Mouse (Mus musculus): ENCODE results near the gene Pigl.
A peak's percentile ranks its signal among the peaks of the same experiment; 100 is the strongest.
"Not testable (repeated sequence)": the region's sequence is repeated elsewhere in the genome, so short reads cannot be mapped to it uniquely, and the experiment has no call there.

Gene Pigl

DNA sequence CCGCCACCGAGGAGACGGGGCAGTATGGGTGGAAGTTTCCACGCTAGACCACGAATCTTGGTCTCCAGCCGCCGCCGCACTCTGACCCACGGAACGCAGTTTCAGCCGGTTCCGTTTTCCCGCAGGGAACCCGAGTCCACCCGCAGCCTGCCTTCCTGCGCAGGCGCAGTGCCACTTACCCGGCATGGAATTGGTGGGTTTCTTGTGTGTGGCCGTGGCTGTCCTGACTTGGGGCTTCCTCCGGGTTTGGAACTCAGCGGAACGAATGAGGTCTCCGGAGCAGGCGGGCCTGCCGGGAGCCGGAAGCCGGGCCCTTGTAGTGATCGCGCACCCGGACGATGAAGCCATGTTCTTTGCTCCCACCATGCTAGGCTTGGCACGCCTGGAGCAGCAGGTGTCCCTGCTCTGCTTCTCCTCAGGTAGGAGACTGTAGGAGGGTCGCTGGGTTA lies at the start of gene Pigl, which contains the start of gene Ncor1:
Pigl (plus strand) TSS at position 185 of the 449 bp plus-strand sequence.
Ncor1 (minus strand) TSS at position 266 of the 449 bp plus-strand sequence.
- DNase-seq (ENCODE audit: low read depth in 2 of 2, low spot score in 2 of 2), result peak; percentile 63 to 69

DNA sequence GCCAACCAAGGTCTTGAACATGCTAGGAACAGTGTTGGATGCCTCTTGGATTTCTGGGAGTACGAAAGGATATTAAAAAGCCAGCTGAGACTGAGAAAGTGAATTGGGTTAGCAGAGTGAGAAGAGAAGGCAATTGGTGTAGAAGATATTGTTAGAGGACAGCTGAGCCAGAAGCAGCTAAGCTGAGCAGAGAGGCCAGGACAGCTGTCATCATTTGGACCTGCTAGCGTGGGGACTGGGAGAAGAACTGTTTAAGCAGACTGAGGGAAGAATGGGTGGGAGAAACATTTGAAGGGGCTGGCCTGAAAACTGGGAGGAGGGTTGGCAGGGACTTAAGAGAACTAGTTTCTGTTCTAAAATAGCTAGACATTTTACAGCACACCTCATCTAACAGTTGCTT lies 49.4 kb upstream of the Pigl start:
- DNase-seq (ENCODE audit: low read depth in 2 of 2, low spot score in 2 of 2), result no peak

DNA sequence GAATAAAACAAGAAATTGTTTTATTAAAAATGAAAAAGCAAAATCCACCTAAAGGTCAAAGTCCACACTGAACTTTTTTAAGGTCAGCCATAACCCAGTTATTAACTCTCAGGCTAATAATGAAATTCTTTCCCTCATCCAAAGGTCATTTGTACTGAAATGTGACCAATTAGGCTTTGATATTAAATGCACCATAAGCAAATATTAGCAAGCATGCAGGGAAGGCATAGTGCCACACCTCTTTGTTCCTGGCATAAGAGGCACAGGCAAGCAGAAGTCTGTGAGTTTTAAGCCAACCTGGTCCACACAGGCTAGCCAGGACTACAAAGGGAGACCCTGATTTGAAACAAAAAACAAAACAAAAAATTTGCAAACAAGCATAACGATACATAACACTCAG lies 48.6 kb upstream of the Pigl start:
- no peak for DNase-seq (ENCODE audit: low read depth in 2 of 2, low spot score in 2 of 2)

DNA sequence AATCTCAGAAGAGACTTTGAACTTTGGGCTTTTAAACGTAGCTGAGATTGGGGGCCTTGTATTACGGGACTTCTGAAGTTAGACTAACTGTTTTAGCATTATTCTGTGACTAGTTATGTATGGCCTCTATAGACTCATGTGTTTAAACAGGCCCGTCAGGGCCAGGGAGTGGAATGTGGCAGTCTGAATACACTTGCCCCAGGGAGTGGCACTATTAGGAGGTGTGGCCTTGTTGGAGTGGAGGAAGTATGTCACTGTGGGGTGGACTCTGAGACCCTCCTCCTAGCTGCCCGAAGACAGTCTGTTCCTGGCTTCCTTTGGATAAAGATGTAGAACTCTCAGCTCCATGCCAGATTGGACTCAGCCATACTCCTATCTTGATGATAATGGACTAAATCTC lies 43.2 kb upstream of the Pigl start:
- no peak for DNase-seq (ENCODE audit: low read depth in 2 of 2, low spot score in 2 of 2)

DNA sequence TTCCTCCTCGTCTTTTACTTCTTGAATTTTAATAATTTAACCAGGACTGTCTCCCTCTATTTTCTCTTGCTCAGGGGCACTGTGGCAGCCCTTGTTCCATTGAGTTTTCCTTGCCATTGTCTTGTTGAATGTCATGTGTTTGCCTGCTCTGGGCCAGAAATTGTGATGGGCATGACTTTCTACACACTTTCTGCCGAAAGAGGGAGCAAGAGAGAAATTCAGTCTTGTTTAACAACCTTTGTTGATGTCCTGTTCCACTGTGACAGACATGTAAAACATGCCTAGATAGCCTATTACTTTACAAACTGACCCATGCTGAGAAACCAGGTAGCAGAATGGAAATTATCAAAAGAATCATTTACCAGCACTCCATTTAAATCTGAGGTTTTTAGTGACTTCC lies 33.7 kb upstream of the Pigl start:
- no peak for DNase-seq (ENCODE audit: low read depth in 2 of 2, low spot score in 2 of 2)

DNA sequence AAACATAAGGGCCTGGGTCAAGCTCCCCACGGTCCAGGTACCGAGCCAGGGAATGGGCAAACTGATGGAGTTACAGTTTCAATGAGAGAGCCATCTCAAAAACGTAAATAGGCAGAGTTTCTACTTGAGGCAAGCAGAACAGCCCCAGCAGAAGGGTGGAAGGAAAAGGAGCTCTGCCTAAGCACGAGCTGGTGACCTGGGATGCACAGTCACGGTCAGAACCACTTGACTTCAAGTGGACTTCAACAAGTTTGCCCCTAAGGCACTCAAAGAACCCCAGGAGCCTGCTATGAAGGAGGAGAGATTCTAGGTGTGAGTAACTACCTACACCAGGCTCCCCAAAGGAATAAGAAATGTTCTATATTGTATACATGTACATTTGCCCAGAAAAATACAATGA lies 32.0 kb upstream of the Pigl start:
- DNase-seq (ENCODE audit: low read depth in 2 of 2, low spot score in 2 of 2), result no peak

DNA sequence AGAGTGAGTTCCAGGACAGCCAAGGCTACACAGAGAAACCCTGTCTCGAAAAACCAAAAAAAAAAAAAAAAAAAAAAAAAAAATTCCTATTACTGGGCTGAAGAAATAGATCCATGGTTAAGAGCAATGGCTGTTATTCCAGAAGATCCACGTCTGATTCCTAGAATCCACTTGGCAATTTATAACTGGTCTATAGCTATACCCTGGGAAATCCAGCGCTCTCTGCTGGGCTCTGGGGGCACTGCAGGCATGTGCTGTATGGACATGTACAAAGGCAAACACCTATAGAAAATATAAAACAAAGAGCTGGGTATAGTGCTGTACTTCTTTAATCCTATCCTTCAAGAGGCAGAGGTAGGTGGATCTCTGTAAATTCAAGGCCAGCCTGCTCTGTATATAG lies 31.2 kb upstream of the Pigl start:
- peak in 1 of 2 experiments; percentile 52 for DNase-seq (ENCODE audit: low read depth in 2 of 2, low spot score in 2 of 2)

DNA sequence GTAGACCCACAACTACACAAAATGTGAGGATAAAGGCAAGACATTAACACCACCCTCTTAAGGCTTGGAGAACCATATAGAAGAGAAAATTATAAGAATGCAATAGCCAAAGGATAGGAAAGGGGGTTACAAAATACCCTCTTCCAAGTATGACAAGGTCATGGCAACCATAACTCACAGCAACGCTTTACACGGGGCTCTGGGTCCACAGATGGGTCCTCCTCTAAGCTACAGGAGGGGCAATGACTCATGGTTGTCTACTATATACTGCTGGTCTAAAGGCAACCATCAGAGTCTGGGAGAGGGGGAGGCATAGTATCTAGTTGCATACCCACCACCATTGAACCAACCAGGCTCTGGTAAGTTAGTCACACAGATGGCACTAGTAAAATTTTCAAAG lies 26.0 kb upstream of the Pigl start:
- DNase-seq (ENCODE audit: low read depth in 2 of 2, low spot score in 2 of 2), result no peak

DNA sequence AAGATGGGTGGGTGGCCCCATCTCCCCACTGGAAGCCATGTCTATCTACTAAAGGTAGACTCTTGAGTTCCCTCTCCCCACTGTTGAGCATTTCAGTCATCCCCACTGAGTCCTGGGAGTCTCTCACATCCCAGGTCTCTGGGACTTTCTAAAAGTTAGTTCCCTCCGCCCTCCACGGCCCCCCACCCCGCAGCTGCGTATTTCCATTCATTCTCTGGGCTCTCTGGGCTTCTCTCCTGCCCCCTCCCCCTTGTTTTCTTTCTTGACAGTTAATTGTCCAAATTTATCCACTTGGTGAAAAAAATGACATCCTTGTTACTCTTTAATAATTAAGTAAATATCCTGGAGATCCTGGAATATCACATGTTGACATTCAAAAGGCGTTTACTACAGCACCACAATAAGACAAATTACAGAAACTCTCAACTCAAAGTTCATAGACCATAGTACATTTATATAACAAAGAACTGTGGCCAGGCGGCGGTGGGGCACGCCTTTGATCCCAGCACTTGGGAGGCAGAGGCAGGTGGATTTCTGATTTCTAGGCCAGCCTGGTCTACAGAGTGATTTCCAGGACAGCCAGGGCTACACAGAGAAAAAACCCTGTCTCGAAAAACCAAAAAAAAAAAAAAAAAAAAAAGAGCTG lies 17.5 kb upstream of the Pigl start:
- no peak for DNase-seq (ENCODE audit: low read depth in 2 of 2, low spot score in 2 of 2)

DNA sequence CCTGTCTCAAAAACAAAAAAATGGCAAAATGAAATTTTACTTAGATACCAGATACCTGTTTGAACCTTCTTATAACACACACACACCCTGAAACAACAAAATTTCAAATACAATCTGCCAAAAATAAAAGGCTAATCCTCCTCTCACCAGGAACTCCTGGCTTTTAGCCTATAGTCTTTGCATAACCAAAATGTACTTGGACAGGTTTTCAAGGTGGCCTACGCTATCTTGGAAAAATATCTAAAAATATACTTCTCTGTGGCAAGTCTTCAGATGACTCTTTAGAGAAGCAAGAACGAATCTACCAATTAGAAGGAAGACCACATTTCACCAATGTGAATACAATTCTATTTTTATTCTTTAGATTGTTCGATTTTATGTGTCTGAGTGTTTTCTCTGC lies 12.5 kb upstream of the Pigl start:
- no peak for DNase-seq (ENCODE audit: low read depth in 2 of 2, low spot score in 2 of 2)

DNA sequence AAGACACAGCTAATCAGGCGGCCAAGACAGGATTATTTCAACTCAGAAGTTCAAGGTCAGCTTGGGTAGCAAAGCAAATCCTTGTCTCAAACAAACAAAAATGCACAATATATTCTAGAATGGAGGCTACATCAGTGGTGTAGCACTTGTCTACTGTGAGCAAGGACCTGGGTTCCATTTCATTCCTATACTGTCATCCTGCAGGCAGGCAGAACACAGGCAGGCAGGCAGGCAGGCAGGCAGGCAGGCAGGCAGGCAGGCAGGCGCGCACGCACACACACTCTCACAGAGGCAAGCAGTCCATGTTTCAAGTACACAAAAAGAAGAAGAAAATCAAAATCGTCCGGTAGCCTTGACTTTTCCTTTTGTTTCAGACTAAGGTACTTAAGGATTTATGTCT lies 9.3 kb upstream of the Pigl start:
- DNase-seq (ENCODE audit: low read depth in 2 of 2, low spot score in 2 of 2), result no peak

DNA sequence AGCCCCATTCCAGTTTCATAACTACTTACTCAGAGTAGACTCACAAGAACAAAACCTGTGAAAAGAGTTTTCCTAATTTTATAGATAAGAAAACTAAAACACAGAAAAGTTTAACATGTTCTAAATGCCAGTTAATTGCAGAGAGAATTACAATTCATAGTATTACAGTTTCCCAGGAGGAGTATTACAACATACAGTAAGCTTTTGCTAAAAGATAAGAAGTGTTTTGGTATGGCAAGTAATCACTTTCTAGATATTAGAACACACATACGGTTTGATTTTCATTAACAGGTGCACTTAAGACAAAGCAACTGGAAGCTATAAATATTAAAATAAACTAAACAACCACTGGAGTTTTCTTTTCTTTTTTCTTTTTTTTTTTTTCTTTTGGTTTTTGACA lies 3.1 kb upstream of the Pigl start:
- DNase-seq (ENCODE audit: low read depth in 2 of 2, low spot score in 2 of 2), result no peak

DNA sequence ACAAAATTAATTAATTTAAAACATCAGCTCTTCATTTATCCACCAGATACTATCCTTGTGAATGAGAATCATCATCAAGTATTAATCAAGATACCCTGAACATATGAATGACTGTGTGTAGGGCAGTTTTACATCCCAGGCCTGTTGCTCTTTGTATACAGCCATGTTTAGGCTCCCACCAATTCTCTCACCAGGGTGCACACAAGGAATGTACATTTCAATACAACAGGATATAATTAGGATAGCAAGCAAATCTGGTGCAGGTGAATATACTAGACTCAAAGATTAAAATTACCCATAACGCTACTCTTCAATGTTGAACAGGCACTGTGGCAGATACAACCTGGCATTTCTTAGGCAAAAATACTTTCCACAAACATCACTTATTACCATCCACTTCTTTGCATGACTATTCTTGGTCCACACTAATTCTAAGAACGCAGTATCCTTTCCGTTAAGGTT lies 2.2 kb upstream of the Pigl start:
- DNase-seq (ENCODE audit: low read depth in 2 of 2, low spot score in 2 of 2), result no peak

DNA sequence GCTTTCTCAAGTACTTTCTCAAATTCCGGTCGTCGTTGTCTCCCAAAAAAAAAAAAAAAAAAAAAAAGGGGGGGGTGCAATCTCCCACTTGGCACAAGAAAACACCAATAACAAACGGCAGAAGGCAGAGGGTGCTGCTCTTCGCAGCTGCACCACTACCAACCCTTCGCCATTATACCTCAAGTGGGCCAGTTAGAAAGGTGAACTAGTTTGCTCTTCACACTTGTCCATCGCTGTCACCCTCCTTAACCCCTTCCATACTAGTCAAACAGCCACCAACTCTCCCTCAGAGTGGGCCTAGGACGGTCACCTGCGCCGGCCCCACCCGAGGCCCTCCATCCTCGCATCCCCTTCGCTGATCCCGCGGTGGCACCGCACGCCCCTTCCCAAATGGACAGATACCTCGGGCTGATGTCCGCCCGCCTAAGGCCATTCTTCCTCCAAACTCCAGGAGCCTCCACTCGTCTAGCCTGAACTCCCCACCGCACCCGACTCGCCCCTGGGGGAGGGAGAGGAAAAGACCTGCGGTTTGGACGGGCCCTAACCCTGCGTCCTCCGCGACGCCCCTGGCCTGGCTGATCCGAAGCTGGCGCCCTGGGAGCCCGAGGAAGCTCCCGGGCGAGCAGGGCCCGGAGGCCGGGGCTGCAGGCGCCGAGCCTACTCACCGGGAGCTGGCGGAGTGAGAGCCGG lies 1.6 kb upstream of the Pigl start:
- DNase-seq (ENCODE audit: low read depth in 2 of 2, low spot score in 2 of 2), result peak; percentile 8 to 20

DNA sequence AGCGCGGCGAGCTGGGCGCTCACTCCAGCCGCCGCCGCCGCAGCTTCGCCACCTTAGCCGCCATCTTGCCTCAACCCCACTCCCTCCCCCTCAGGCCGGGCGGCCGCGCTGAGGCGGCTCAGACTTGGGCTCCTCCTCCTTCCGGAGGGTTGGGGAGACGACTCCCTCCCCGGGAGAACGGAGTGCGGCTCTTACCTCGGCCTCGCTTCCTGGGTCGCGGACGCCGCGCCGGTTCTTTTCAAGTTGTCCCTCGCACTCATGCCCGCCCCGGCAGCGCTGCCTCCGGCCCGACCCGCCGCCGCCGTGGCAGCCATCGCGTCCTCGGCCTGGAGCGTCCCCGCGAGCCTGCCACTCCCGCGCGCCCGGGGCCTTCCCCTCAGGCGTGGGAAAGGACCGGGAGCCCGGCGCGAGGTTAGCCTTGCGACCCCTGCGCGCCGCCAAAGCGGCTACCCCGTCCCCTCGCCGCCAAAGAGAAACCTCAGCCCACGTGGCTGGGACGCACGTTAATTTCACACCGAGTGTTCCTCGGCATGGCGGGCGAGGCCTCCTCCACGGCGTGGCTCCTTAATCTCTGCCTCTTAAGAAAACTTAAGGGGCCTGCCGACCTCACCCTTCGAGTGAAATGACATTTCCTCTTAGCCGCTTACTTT lies 894 bp upstream of the Pigl start:
- DNase-seq (ENCODE audit: low read depth in 2 of 2, low spot score in 2 of 2), result peak; percentile 84 to 86

DNA sequence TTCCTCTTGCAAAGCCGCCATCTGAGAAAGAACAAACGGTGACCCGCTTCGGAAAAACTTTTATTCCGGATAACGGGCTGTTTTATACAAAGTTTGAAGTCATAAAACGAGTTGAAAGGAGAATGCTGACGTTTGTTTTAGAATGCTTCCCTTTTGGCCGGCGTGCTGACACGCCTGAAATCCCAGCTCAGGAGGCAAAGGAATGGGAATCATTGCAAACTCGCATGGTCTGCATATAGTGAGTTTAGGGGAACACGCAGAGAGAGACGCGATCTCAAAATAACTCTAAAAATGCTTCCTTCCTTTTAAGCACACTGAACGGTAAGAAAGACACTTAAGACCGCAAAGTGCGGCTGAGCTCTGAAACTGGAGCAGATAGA lies 379 bp upstream of the Pigl start:
- no peak for DNase-seq (ENCODE audit: low read depth in 2 of 2, low spot score in 2 of 2)

DNA sequence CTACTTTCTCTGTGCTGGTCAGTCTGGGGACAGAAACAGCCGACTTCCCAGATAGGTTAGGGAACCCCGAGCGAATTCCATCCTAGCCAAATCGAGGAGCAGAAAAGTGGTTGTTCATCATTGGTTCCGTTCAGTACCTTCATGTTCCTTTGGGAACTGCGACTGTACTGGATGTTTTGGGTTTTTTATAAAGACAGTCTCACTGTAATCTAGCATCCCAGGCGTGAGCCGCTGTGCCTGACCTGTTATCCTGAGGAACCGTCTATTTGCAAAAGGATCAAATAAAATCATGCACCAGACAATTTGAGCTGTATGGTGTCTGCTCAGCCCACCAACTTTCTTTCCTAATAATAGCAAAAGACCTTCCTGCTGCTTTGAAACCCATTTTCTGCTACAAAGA lies 520 bp downstream of the Pigl start:
- DNase-seq (ENCODE audit: low read depth in 2 of 2, low spot score in 2 of 2), result no peak

DNA sequence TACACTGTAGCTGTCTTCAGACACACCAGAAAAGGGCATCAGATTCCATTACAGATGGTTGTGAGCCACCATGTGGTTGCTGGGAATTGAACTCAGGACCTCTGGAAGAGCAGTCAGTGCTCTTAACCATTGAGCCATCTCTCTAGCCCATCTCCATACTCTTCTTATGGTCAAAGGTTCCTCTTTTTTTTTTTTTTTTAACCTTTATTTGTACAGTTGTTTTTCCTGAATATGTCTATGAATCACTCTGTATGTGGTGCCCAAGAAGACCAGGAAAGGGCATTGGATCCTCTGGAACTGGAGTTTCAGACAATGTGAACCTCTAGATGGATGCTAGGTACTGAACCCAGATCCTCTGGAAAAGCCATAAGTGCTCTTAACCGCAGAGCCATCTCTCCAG lies 4.3 kb downstream of the Pigl start:
- not testable (repeated sequence) for DNase-seq (ENCODE audit: low read depth in 2 of 2, low spot score in 2 of 2)

DNA sequence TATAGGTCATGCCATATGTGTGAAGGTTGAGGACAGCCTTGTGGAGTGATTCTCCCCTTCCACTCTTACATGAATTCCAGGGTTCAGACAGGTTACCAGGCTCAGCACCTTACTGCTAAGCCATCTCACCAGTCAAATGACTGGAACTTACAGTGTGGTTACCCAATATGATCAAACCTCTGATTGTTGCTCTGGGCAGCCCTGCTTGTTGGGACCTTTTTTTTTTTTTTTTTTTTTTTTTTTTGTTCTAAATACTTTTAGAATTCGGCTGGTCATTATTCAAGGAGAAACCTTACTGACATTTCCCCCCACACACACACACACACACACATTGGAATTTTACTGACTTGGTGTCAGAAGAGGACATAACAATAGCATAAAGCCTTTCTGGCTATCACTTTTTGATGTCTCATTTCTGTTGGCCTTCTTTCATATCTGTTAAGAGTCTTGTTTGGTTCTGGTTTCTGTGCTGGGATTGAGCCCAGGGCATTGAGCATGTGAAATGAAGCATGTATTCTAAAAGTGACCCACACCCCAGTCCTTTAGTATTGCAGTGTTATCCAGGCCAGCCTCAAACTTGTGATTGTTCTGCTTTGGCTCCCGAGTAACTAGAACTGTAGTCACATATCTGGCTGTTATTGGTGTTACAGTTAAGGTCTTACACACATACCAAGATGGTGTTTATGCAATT lies 5.1 kb downstream of the Pigl start:
- no peak for DNase-seq (ENCODE audit: low read depth in 2 of 2, low spot score in 2 of 2)

DNA sequence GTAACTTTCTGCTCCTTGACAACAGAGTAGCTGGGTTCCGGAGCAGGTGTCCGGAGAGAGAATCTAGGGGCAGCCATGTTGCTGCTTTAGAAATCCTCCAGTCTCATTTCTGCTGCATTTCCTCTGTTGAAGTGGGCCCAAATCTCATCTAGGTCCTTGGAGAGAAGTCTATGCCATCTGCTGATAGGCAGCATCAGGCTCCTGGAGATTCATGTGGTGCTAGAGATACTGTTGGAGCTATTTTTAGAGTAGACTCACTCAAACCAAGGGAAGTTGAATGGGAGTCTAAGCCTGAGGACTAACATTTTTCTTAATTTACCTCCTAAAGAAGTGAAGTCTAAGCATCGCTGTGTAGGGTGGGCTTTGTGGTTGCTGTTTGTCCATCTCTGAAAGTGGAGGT lies 6.4 kb downstream of the Pigl start:
- DNase-seq (ENCODE audit: low read depth in 2 of 2, low spot score in 2 of 2), result no peak

DNA sequence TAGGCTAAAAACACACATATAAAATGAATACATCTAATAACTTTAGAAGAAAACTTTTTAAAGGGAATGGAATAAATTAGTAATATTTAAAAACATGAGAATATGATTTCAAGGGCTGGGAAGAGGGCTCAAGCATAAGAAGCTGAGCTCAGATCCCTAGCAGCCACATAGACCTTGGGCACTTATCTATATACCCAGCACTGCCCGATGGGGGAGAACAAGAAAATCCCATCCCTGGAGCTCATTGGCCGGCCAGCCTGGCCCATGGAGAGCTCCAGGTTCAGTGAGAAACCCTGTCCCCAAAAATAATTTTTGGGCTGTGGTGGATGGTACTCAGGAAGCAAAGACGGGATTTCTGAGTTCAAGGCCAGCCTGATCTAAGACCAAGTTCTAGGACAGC lies 7.6 kb downstream of the Pigl start:
- no peak for DNase-seq (ENCODE audit: low read depth in 2 of 2, low spot score in 2 of 2)

DNA sequence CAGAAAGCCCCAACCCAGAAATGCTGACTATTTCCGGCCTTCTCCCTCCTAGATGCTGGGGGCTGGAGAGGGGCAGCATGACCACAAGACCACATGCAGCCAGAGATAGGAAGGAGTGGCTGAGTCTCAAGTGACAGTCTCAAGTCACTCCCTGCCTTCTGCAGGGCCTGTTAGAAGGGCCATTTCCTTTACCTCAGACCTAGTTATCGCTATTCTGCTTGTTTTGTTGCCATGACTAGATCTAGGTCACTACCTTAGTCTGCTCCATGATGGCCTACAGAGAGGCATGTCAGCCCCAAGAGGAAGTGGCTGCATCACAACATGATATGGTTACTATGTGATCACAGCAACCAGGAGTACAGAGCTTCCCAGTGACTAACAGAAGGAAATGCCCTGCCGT lies 8.3 kb downstream of the Pigl start:
- peak; percentile 28 to 29 for DNase-seq (ENCODE audit: low read depth in 2 of 2, low spot score in 2 of 2)
